Mouse (Mus musculus) lung, postnatal 36 days (tissue): Measurements from ENCODE around the gene Asb17.
A peak's percentile ranks its signal among the peaks of the same experiment; 100 is the strongest.
"Not testable (repeated sequence)": the region's sequence is repeated elsewhere in the genome, so short reads cannot be mapped to it uniquely, and the experiment has no call there.

Experiments used
- DNase-seq: peaks from one replicate; pipeline ENCODE4 v3.0.0; 2022; ENCODE audit warnings: mixed read lengths

The Asb17 gene

GRCm38 (mm10) chr3:153844030-153844429 lies at the start of gene Asb17:
TSS of gene Asb17 (plus strand) at chr3:153844209.
- DNase-seq, result no peak

GRCm38 (mm10) chr3:153797574-153797973 lies 46.4 kb upstream of the Asb17 start:
- peak; percentile 13 for DNase-seq

- no peak for DNase-seq
These were observed 44.4 kb upstream of the Asb17 start for GRCm38 (mm10) chr3:153799603-153800002.

GRCm38 (mm10) chr3:153800690-153801089 lies 43.3 kb upstream of the Asb17 start:
- DNase-seq, result no peak

GRCm38 (mm10) chr3:153801541-153801940 lies 42.5 kb upstream of the Asb17 start:
- no peak for DNase-seq

GRCm38 (mm10) chr3:153802640-153803039 lies 41.4 kb upstream of the Asb17 start:
- no peak for DNase-seq

GRCm38 (mm10) chr3:153804032-153804431 lies 40.0 kb upstream of the Asb17 start:
- DNase-seq, result no peak

GRCm38 (mm10) chr3:153806077-153806772 lies 37.8 kb upstream of the Asb17 start:
- peak; percentile 97 for DNase-seq

GRCm38 (mm10) chr3:153806773-153807443 lies 37.1 kb upstream of the Asb17 start:
- DNase-seq, result no peak

- no peak for DNase-seq
These were observed 36.4 kb upstream of the Asb17 start for GRCm38 (mm10) chr3:153807444-153808149.

- no peak for DNase-seq
These were observed 35.6 kb upstream of the Asb17 start for GRCm38 (mm10) chr3:153808406-153808805.

GRCm38 (mm10) chr3:153814026-153814425 lies 30.0 kb upstream of the Asb17 start:
- DNase-seq, result no peak

- DNase-seq, result no peak
These were observed 26.6 kb upstream of the Asb17 start for GRCm38 (mm10) chr3:153817376-153817890.

GRCm38 (mm10) chr3:153818723-153819122 lies 25.3 kb upstream of the Asb17 start:
- DNase-seq, result no peak

- no peak for DNase-seq
These were observed 24.6 kb upstream of the Asb17 start for GRCm38 (mm10) chr3:153819438-153819837.

GRCm38 (mm10) chr3:153823671-153824515 lies 20.1 kb upstream of the Asb17 start:
- DNase-seq, result no peak

GRCm38 (mm10) chr3:153825197-153825596 lies 18.8 kb upstream of the Asb17 start:
- DNase-seq, result no peak

GRCm38 (mm10) chr3:153826616-153827015 lies 17.4 kb upstream of the Asb17 start:
- no peak for DNase-seq

- DNase-seq, result not testable (repeated sequence)
These were observed 14.2 kb upstream of the Asb17 start for GRCm38 (mm10) chr3:153829788-153830187.

- no peak for DNase-seq
These were observed 12.8 kb upstream of the Asb17 start for GRCm38 (mm10) chr3:153831014-153831872.

- no peak for DNase-seq
These were observed 11.9 kb upstream of the Asb17 start for GRCm38 (mm10) chr3:153831873-153832653.
